Mouse (Mus musculus) small intestine, adult 2 months (tissue): ENCODE results near the gene Nbea.

Source experiments
- CTCF ChIP-seq: fragments of 200-500 bp; IDR thresholded peaks from 2 replicates; pipeline ENCODE4 v1.5.1; 2012; ENCODE audit warnings: low read depth, mild to moderate bottlenecking, control low read depth, inconsistent platforms, low read length, moderate library complexity, mixed read lengths; ENCODE audit not compliant: insufficient replicate concordance, insufficient read length; ENCODE audit errors: extremely low read depth
- POLR2A ChIP-seq: fragments of 200-500 bp; IDR thresholded peaks from 2 replicates; pipeline ENCODE4 v1.6.1; 2012; ENCODE audit warnings: low read depth, mild to moderate bottlenecking, control low read depth, inconsistent platforms, low read length, moderate library complexity

GRCm38 (mm10) chr3:56229283-56229682, 45.8 kb upstream of the Nbea start:
- TF ChIP-seq CTCF = no peak
- TF ChIP-seq POLR2A = no peak
